Mouse (Mus musculus): ENCODE data around the gene Pced1a. TPM values are rescaled to one million over a fixed set of nuclear protein-coding genes. Genes with fewer than 3 reads are reported as not detected.

Pced1a gene
- polyA plus RNA-seq, 1 experiment from 2014 or later, result 17.8 TPM

DNA sequence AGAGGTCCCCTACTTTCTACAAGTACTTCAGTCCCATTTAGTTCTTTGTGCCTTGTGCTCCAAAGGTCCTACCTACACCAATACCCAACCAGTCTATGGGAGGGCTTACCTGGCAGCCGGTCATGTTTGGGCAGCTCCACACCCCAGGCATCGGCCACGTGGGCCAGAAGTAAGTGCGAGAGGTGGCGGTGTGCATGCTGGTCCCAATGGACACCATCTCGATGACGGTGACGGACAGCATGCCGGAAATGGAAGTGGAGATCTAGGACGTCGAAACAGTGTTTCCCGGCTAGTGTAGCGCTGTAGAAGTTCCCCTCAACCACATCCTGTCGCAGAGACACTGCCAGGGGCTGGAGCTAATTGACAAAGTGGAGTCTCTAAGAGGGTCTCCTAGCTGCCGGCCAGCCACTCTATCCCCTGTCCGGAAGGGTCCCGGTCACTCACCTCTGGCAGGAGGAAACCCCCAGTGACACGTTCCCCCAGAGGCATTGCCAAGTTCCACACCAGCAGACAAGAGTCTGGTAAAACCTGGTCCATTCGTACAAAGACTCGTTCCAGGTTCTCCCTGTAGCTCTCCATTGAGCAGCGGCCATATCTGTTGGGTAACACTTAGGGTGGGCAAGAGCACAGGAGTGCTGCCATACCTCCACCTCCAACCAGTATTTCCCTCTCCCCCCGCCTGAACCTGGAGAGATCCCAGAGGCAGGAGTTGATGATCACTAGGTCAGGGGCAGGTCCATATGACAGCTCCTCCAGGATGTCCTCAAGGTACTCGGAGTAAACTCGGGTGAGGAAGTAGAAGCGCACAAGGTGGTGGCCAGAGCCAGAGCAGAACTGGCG is 2.5 kb downstream of the Pced1a start:
- no peak for ATAC-seq
- Histone ChIP-seq H3K4me2 (ENCODE audit: low read length) (no peak overlapping the region), H3K4me1 (replicated peaks; ENCODE audit: control insufficient read depth, insufficient read depth, low read length) (peaks cover 34% of the 10 kb centered on the region), H3K27me3 (replicated peaks; ENCODE audit: control insufficient read depth, insufficient read depth, low read length) (no peaks in the 10 kb centered on the region), H3K9ac (replicated peaks; ENCODE audit: low read depth, low read length) (no peak overlapping the region), H3K9me3 (ENCODE audit: control insufficient read depth, low read length) (no peaks in the 10 kb centered on the region), H3K36me3 (ENCODE audit: control insufficient read depth, insufficient read depth) (no peaks in the 10 kb centered on the region), H3K27ac (ENCODE audit: low read length) (no peak overlapping the region), H3K4me3 (replicated peaks; ENCODE audit: low read length) (no peak overlapping the region)
- 97% methylated on average over 26 of the region's 26 CpGs for WGBS

DNA sequence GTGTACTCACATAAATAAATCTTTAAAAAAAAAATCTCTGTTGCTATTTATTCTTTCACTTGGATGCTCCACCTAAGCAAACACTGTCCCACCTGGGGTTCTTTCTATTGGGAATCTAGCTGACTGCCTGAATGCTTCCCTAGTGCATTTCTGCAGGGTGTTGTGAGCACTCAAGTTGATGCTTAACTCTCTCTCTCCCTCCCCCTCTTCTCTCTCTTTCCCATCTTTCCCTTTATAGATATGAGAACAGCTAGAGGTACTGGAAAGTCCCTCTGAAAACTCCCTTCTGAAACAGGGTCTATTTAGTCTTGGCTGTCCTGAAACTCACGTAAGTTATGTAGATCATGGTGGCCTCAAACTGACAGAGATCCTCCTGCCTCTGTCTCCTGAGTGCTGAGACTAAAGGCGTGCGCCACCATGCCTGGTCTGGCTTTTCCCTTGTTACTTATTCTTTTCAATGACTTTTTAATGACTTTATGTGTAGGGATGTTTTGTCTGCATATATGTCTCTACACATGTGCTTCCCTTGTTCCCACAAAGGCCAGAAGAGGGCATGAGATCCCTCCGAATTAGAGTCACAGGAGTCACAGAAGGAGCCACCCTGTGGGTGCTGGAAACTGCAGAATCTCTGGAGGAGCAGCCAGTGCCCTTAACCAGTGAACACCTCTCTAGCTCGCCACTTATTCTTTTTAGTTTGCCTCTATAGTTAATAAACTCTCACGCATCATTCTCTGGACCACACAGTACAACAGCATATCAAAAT is 10.2 kb downstream of the Pced1a start:
- Histone ChIP-seq H3K4me1 (replicated peaks; ENCODE audit: control insufficient read depth, insufficient read depth, low read length) (no peaks in the 10 kb centered on the region), H3K4me2 (ENCODE audit: low read length) (no peak overlapping the region), H3K9me3 (ENCODE audit: control insufficient read depth, low read length) (no peaks in the 10 kb centered on the region), H3K4me3 (replicated peaks; ENCODE audit: low read length) (no peak overlapping the region), H3K27ac (ENCODE audit: low read length) (no peak overlapping the region), H3K9ac (replicated peaks; ENCODE audit: low read depth, low read length) (no peak overlapping the region), H3K27me3 (replicated peaks; ENCODE audit: control insufficient read depth, insufficient read depth, low read length) (no peaks in the 10 kb centered on the region), H3K36me3 (ENCODE audit: control insufficient read depth, insufficient read depth) (no peaks in the 10 kb centered on the region)
- 74% methylated on average over 6 of the region's 6 CpGs for WGBS
- no peak for ATAC-seq

DNA sequence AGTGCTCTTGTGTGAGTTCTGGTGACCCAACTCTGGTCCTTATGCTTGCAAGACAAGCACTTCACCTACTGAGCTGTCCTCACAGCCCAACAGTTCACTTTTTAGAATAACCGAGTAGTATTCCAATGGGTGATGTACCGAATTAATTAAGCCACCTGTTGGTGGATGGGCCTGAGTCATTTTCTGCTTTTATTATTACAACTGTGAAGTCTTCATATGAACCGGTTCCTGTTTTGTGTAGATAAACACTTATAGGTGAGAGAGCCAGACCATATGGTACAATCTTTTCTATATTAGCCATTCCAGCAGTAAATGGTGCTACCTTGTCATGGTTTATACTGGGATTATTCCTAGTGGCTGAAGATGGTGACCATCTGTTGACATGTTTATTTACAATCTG is 11.7 kb downstream of the Pced1a start:
- no peak for ATAC-seq
- Histone ChIP-seq H3K4me1 (replicated peaks; ENCODE audit: control insufficient read depth, insufficient read depth, low read length) (peaks cover 5% of the 10 kb centered on the region; the same call in 1 of the 2 replicates), H3K27me3 (replicated peaks; ENCODE audit: control insufficient read depth, insufficient read depth, low read length) (no peaks in the 10 kb centered on the region), H3K9me3 (ENCODE audit: control insufficient read depth, low read length) (no peaks in the 10 kb centered on the region), H3K36me3 (ENCODE audit: control insufficient read depth, insufficient read depth) (no peaks in the 10 kb centered on the region), H3K9ac (replicated peaks; ENCODE audit: low read depth, low read length) (no peak overlapping the region), H3K4me3 (replicated peaks; ENCODE audit: low read length) (no peak overlapping the region), H3K4me2 (ENCODE audit: low read length) (no peak overlapping the region), H3K27ac (ENCODE audit: low read length) (no peak overlapping the region)
- 73% methylated on average over 3 of the region's 3 CpGs for whole genome bisulfite sequencing

DNA sequence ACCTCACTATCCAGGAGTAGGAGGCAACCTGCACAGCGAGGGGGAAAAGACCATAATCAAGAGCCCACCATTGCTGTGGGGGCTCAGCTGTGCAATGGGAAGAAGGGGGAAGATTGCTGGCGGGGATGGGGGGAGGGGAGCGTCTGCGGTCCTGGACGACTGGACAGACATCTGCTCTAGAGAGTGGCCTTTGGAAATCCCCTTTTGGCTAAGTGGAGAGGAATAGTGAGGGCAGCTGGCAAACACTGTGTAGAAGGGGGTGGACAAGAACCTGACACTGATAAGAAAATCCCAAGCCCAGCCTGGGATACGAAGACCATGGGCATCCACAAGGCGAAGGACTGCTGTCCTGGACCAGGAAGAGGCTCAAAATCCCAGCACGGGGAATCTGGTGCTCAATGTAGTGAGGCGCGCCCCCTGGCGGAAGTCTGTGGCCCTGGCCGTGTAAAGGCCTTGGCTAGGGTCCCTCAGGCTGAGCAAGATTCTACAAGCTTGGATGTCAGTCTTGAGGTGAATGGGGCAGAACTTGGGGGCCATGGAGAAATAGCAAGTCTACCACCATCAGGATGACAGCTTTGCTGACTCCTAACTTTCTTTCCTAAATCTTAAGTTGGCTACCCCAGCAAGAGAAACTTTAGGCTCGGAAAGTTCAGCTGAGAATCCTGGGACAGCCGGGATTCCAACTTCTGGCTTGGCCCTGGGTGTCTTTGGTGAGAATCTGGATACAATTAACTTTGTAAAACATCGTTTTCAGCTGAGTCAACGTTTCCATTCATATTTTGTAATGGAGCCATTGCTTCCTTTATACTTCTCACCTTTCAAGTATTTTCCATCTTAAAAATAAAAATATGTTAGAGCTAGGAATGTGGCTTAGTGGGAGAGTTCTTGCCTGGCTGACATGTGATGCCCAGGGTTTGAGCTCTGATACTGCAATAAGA is 12.7 kb downstream of the Pced1a start:
- WGBS, result 37% methylated on average over 16 of the region's 16 CpGs
- no peaks in the 10 kb centered on the region for H3K27me3 ChIP-seq (replicated peaks; ENCODE audit: control insufficient read depth, insufficient read depth, low read length)
- no peak overlapping the region for H3K4me2 ChIP-seq (ENCODE audit: low read length)
- ATAC-seq, result peak; percentile 72
- H3K9me3 ChIP-seq (ENCODE audit: control insufficient read depth, low read length), result no peaks in the 10 kb centered on the region
- H3K4me1 ChIP-seq (replicated peaks; ENCODE audit: control insufficient read depth, insufficient read depth, low read length), result peaks cover 5% of the 10 kb centered on the region; the same call in 1 of the 2 replicates
- no peaks in the 10 kb centered on the region for H3K36me3 ChIP-seq (ENCODE audit: control insufficient read depth, insufficient read depth)
- no peak overlapping the region for H3K9ac ChIP-seq (replicated peaks; ENCODE audit: low read depth, low read length)
- no peak overlapping the region for H3K4me3 ChIP-seq (replicated peaks; ENCODE audit: low read length)
- H3K27ac ChIP-seq (ENCODE audit: low read length), result no peak overlapping the region

DNA sequence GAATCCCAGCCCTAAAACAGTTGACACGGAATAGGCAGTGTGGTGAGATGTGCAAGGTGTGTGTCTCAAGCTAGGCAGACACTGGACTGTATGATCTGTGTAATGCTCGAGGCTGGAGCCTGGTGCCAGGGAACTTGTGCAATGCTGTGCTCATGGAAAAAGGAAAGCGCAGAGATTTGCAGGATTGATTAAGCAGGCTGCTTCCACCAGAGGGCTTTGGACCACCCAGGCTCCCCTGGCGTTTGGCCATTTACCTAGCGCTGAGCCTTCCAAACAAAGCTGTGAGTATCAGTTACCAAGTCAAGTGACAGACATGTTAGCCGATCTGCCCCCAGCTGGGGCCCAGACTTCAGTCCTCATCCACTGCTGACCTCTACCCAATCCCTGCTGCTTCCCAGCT is 16.3 kb downstream of the Pced1a start:
- H3K4me3 ChIP-seq (replicated peaks; ENCODE audit: low read length), result no peak overlapping the region
- peak; percentile 50; the same call in 1 of the 2 replicates for ATAC-seq
- H3K9ac ChIP-seq (replicated peaks; ENCODE audit: low read depth, low read length), result no peak overlapping the region
- peaks cover 5% of the 10 kb centered on the region; the same call in 1 of the 2 replicates for H3K4me1 ChIP-seq (replicated peaks; ENCODE audit: control insufficient read depth, insufficient read depth, low read length)
- no peaks in the 10 kb centered on the region for H3K9me3 ChIP-seq (ENCODE audit: control insufficient read depth, low read length)
- 10% methylated on average over 6 of the region's 6 CpGs for WGBS
- no peaks in the 10 kb centered on the region for H3K27me3 ChIP-seq (replicated peaks; ENCODE audit: control insufficient read depth, insufficient read depth, low read length)
- no peaks in the 10 kb centered on the region for H3K36me3 ChIP-seq (ENCODE audit: control insufficient read depth, insufficient read depth)
- no peak overlapping the region for H3K27ac ChIP-seq (ENCODE audit: low read length)
- H3K4me2 ChIP-seq (ENCODE audit: low read length), result no peak overlapping the region

DNA sequence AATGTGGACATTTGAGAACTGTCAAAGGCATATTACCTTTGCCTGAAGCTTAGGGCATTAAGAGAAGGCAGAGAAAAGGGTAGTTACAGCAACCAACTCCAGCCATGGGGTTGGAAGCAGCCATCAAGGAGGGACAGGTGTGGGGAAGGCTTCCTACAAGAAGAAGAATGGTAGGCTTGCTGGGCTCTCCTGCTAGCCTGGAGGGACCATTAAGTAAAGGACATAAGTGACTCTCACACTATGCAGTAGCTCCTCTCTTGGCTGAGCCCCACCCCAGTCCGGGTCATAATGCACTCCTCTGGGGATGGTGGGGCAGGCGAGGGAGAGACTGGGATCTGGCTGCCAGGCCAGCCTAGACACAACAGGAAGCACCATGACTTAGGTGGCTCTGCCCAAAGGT is 18.3 kb downstream of the Pced1a start, which contains the start of gene Tmem239:
TSS of gene Tmem239 (plus strand) at position 301 of the 400 bp plus-strand sequence.
- Histone ChIP-seq H3K36me3 (ENCODE audit: control insufficient read depth, insufficient read depth) (no peaks in the 10 kb centered on the region), H3K4me3 (replicated peaks; ENCODE audit: low read length) (no peak within 1 kb of the TSS), H3K27me3 (replicated peaks; ENCODE audit: control insufficient read depth, insufficient read depth, low read length) (no peaks in the 10 kb centered on the region), H3K9me3 (ENCODE audit: control insufficient read depth, low read length) (no peaks in the 10 kb centered on the region), H3K4me1 (replicated peaks; ENCODE audit: control insufficient read depth, insufficient read depth, low read length) (peaks cover 5% of the 10 kb centered on the region; the same call in 1 of the 2 replicates), H3K9ac (replicated peaks; ENCODE audit: low read depth, low read length) (no peak within 1 kb of the TSS), H3K4me2 (ENCODE audit: low read length) (no peak within 1 kb of the TSS), H3K27ac (ENCODE audit: low read length) (no peak within 1 kb of the TSS)
- WGBS, result 92% methylated on average over 2 of the region's 2 CpGs
- ATAC-seq, result no peak

DNA sequence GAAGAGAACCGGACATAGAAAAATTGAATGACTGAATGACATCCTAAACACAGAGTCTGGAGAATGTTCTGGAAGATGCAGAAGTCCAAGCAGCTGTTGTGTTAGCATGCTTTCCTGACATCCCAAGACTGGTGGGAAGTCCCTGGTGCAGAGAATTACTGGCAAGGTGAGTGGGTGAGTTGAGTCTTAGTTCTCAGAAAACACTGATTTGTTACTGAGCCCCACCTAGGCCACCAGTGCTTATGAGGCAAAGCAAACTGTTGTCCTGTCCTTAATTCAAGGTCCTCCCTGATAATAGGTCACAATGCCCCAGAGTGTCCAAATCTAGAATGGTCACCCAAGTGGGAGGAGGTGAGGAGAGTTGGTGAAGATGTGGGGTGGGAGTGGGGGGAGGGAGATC is 19.6 kb downstream of the Pced1a start, which contains the start of the genes Gm28372 and 1700020A23Rik:
TSS of gene Gm28372 (plus strand) at position 301 of the 400 bp plus-strand sequence.
TSS of gene 1700020A23Rik (plus strand) at position 321 of the 400 bp plus-strand sequence.
- no peaks in the 10 kb centered on the region for H3K27me3 ChIP-seq (replicated peaks; ENCODE audit: control insufficient read depth, insufficient read depth, low read length)
- no peak within 1 kb of the TSS for H3K27ac ChIP-seq (ENCODE audit: low read length)
- no peaks in the 10 kb centered on the region for H3K9me3 ChIP-seq (ENCODE audit: control insufficient read depth, low read length)
- no peak within 1 kb of the TSS for H3K9ac ChIP-seq (replicated peaks; ENCODE audit: low read depth, low read length)
- H3K4me2 ChIP-seq (ENCODE audit: low read length), result no peak within 1 kb of the TSS
- H3K4me1 ChIP-seq (replicated peaks; ENCODE audit: control insufficient read depth, insufficient read depth, low read length), result peaks cover 5% of the 10 kb centered on the region; the same call in 1 of the 2 replicates
- 96% methylated on average over 1 of the region's 1 CpGs for WGBS
- no peak within 1 kb of the TSS for H3K4me3 ChIP-seq (replicated peaks; ENCODE audit: low read length)
- H3K36me3 ChIP-seq (ENCODE audit: control insufficient read depth, insufficient read depth), result no peaks in the 10 kb centered on the region
- no peak for ATAC-seq

DNA sequence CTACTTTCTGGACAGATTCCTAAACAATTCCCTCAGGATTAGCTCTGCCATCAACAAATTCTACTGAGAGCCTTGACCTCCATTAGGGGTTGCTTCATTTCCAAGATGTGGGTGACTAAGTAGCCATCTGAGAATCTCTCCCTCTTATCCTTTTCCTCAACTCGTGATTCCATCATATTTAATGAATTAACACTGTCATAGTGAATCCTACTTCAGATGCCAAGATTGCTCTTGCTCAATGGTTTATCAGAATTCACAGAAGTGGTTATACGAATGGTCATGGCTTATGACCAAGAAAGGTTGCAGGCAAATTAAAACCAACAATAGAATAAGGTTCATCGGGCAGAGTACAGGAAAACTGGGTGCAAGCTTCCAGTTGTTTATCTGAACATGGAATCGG is 22.6 kb downstream of the Pced1a start:
- H3K9me3 ChIP-seq (ENCODE audit: control insufficient read depth, low read length), result no peaks in the 10 kb centered on the region
- ATAC-seq, result no peak
- 81% methylated on average over 4 of the region's 4 CpGs for WGBS

More for the DNA sequence above, 22.6 kb downstream of the Pced1a start:
- Histone ChIP-seq H3K4me3 (replicated peaks; ENCODE audit: low read length) (no peak overlapping the region), H3K4me1 (replicated peaks; ENCODE audit: control insufficient read depth, insufficient read depth, low read length) (peaks cover 12% of the 10 kb centered on the region), H3K27me3 (replicated peaks; ENCODE audit: control insufficient read depth, insufficient read depth, low read length) (0 out of 2 replicates have a peak, but pooled peaks cover 2% of the 10 kb centered on the region), H3K9ac (replicated peaks; ENCODE audit: low read depth, low read length) (no peak overlapping the region), H3K4me2 (ENCODE audit: low read length) (no peak overlapping the region), H3K27ac (ENCODE audit: low read length) (no peak overlapping the region), H3K36me3 (ENCODE audit: control insufficient read depth, insufficient read depth) (no peaks in the 10 kb centered on the region)

All from forebrain, embryonic 16.5 days (tissue).